Mouse (Mus musculus): ENCODE measurements around the gene C330021F23Rik. TPM values are rescaled to one million over a fixed set of nuclear protein-coding genes. Genes with fewer than 3 reads are reported as not detected.

Gene C330021F23Rik
- total and polyA plus RNA-seq, 2 experiments from 2014 or later, result 0.29 to 0.37 TPM

GRCm38 (mm10) chr8:3586993-3587390 lies 19.2 kb downstream of the C330021F23Rik start, which contains the start of gene Camsap3:
Gene Camsap3, plus strand, starts transcription at chr8:3587293.
- ATAC-seq, result no peak; the same call in 1 of the 2 replicates
- no peaks in the 10 kb centered on the region for H3K36me3 ChIP-seq (ENCODE audit: insufficient read depth, low read length)
- H3K27me3 ChIP-seq (ENCODE audit: insufficient read depth, low read length), result no peaks in the 10 kb centered on the region
- no peak for DNase-seq (ENCODE audit: low spot score)
- no peaks in the 10 kb centered on the region for H3K4me1 ChIP-seq (ENCODE audit: insufficient read depth, low read length)
- H3K4me3 ChIP-seq (ENCODE audit: low read length), result peak within 1 kb of the TSS; percentile 76
- WGBS, result 6% methylated on average over 7 of the region's 7 CpGs
- H3K9ac ChIP-seq (replicated peaks; ENCODE audit: low read length), result peak within 1 kb of the TSS; percentile 93
- no peak for TF ChIP-seq CTCF (IDR thresholded peaks at IDR 0.05; ENCODE audit: low read depth)
- no peaks in the 10 kb centered on the region for H3K9me3 ChIP-seq (ENCODE audit: low read length)
- H3K27ac ChIP-seq, result peak within 1 kb of the TSS; percentile 87
- H3K4me2 ChIP-seq (ENCODE audit: low read depth, low read length), result peak within 1 kb of the TSS; percentile 73

DNA sequence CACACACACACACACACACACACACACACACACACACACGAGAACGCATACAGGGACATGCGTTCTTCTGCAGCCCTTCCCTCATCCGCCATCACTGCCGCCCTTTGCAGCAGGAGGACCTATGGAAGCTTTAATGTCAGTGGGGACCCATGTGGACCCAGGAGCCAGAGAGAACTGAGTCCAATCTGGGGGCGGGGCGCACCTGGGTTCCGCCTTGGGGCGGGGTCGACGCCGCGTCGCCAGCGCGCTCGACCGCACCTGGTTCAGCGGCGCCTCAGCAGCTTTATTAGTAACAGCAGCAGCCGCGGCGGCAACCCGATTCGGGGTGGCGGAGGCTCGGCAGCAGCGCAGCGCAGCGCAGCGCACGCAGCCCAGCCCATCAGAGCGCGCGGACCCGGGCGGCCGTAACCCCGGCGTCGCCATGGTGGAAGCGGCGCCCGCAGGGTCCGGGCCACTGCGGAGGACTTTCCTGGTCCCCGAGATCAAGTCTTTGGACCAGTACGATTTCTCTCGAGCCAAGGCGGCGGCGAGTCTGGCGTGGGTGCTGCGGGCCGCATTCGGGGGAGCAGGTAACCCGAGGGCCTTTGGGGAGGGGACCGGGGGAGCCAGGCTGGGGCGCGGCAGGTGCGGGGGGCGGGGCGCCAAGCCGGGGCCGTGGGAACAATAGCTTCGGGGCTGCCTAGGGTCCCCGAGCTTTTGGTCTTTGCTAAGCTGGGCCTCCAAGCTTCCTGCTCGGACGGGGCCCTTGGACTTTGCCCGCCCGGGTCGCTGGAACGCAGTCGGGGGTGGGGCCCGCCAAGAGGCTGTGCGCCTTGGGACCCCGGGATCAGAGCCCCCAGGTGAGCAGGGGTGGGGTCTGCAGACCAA lies 19.8 kb downstream of the C330021F23Rik start:
- Histone ChIP-seq H3K4me1 (ENCODE audit: insufficient read depth, low read length) (no peaks in the 10 kb centered on the region), H3K27me3 (ENCODE audit: insufficient read depth, low read length) (no peaks in the 10 kb centered on the region), H3K9ac (replicated peaks; ENCODE audit: low read length) (peak overlapping the region; percentile 93), H3K27ac (peak overlapping the region; percentile 87), H3K4me2 (ENCODE audit: low read depth, low read length) (peak overlapping the region; percentile 73), H3K9me3 (ENCODE audit: low read length) (no peaks in the 10 kb centered on the region), H3K4me3 (ENCODE audit: low read length) (peak overlapping the region; percentile 76), H3K36me3 (ENCODE audit: insufficient read depth, low read length) (no peaks in the 10 kb centered on the region)
- 1% methylated on average over 67 of the region's 77 CpGs for WGBS
- DNase-seq (ENCODE audit: low spot score), result peak; percentile 89
- peak; percentile 84 for ATAC-seq
- TF ChIP-seq CTCF (IDR thresholded peaks at IDR 0.05; ENCODE audit: low read depth), result no peak; the same call in 1 of the 2 replicates

GRCm38 (mm10) chr8:3588258-3588633 lies 20.5 kb downstream of the C330021F23Rik start:
- Histone ChIP-seq H3K36me3 (ENCODE audit: insufficient read depth, low read length) (no peaks in the 10 kb centered on the region), H3K27ac (peak overlapping the region; percentile 87), H3K27me3 (ENCODE audit: insufficient read depth, low read length) (no peaks in the 10 kb centered on the region), H3K4me3 (ENCODE audit: low read length) (peak overlapping the region; percentile 76), H3K9ac (replicated peaks; ENCODE audit: low read length) (peak overlapping the region; percentile 93), H3K9me3 (ENCODE audit: low read length) (no peaks in the 10 kb centered on the region), H3K4me2 (ENCODE audit: low read depth, low read length) (peak overlapping the region; percentile 73), H3K4me1 (ENCODE audit: insufficient read depth, low read length) (no peaks in the 10 kb centered on the region)
- TF ChIP-seq CTCF (IDR thresholded peaks at IDR 0.05; ENCODE audit: low read depth), result no peak
- WGBS, result 3% methylated on average over 11 of the region's 11 CpGs
- DNase-seq (ENCODE audit: low spot score), result peak; percentile 46
- peak; percentile 65 for ATAC-seq

GRCm38 (mm10) chr8:3593470-3593869 lies 25.7 kb downstream of the C330021F23Rik start:
- H3K4me2 ChIP-seq (ENCODE audit: low read depth, low read length), result no peak overlapping the region
- DNase-seq (ENCODE audit: low spot score) (no peak), ATAC-seq (no peak)
- no peak overlapping the region for H3K9ac ChIP-seq (replicated peaks; ENCODE audit: low read length)
- no peak overlapping the region for H3K4me3 ChIP-seq (ENCODE audit: low read length)
- 48% methylated on average over 3 of the region's 3 CpGs for WGBS
- H3K9me3 ChIP-seq (ENCODE audit: low read length), result no peaks in the 10 kb centered on the region
- no peak for TF ChIP-seq CTCF (IDR thresholded peaks at IDR 0.05; ENCODE audit: low read depth)
- no peak overlapping the region for H3K27ac ChIP-seq
- peaks cover 4% of the 10 kb centered on the region; the same call in 1 of the 2 replicates for H3K36me3 ChIP-seq (ENCODE audit: insufficient read depth, low read length)
- no peaks in the 10 kb centered on the region for H3K27me3 ChIP-seq (ENCODE audit: insufficient read depth, low read length)
- H3K4me1 ChIP-seq (ENCODE audit: insufficient read depth, low read length), result no peaks in the 10 kb centered on the region

GRCm38 (mm10) chr8:3594466-3594865 lies 26.7 kb downstream of the C330021F23Rik start:
- no peak overlapping the region for H3K4me2 ChIP-seq (ENCODE audit: low read depth, low read length)
- H3K4me1 ChIP-seq (ENCODE audit: insufficient read depth, low read length), result no peaks in the 10 kb centered on the region
- no peak overlapping the region for H3K4me3 ChIP-seq (ENCODE audit: low read length)
- H3K9ac ChIP-seq (replicated peaks; ENCODE audit: low read length), result no peak overlapping the region
- no peak for ATAC-seq
- no peak for TF ChIP-seq CTCF (IDR thresholded peaks at IDR 0.05; ENCODE audit: low read depth)
- 91% methylated on average over 2 of the region's 2 CpGs for WGBS
- no peak overlapping the region for H3K27ac ChIP-seq
- no peaks in the 10 kb centered on the region for H3K27me3 ChIP-seq (ENCODE audit: insufficient read depth, low read length)
- peaks cover 13% of the 10 kb centered on the region; the same call in 1 of the 2 replicates for H3K36me3 ChIP-seq (ENCODE audit: insufficient read depth, low read length)
- no peak for DNase-seq (ENCODE audit: low spot score)
- H3K9me3 ChIP-seq (ENCODE audit: low read length), result no peaks in the 10 kb centered on the region

GRCm38 (mm10) chr8:3598054-3598453 lies 30.3 kb downstream of the C330021F23Rik start:
- no peaks in the 10 kb centered on the region for H3K4me1 ChIP-seq (ENCODE audit: insufficient read depth, low read length)
- DNase-seq (ENCODE audit: low spot score) (no peak), ATAC-seq (no peak)
- H3K36me3 ChIP-seq (ENCODE audit: insufficient read depth, low read length), result peaks cover 33% of the 10 kb centered on the region
- H3K27me3 ChIP-seq (ENCODE audit: insufficient read depth, low read length), result no peaks in the 10 kb centered on the region
- H3K4me3 ChIP-seq (ENCODE audit: low read length), result no peak overlapping the region
- 65% methylated on average over 3 of the region's 3 CpGs for WGBS
- no peak overlapping the region for H3K4me2 ChIP-seq (ENCODE audit: low read depth, low read length)
- no peak overlapping the region for H3K9ac ChIP-seq (replicated peaks; ENCODE audit: low read length)
- H3K9me3 ChIP-seq (ENCODE audit: low read length), result no peaks in the 10 kb centered on the region
- H3K27ac ChIP-seq, result no peak overlapping the region
- TF ChIP-seq CTCF (IDR thresholded peaks at IDR 0.05; ENCODE audit: low read depth), result no peak

DNA sequence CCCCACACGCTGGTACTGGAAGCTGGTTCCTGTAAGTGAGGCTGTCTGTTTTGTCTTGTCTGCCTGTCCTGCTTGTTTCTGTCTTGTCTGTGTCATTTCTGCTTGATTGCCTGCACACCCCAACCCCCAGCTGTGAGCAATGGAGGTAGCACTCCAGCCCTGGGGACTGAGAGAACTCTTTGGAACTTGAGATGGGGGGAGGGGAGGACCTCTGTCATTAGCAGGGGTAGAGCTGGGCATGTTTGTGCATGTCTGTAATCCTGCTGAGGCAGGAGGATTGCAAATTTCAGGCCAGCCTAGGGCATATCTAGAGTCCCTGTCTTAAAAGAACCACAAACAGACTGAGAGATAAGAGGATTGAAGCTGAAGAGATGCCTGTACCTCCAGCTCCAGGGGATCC lies 31.4 kb downstream of the C330021F23Rik start:
- H3K9ac ChIP-seq (replicated peaks; ENCODE audit: low read length), result no peak overlapping the region
- H3K4me3 ChIP-seq (ENCODE audit: low read length), result no peak overlapping the region
- H3K4me1 ChIP-seq (ENCODE audit: insufficient read depth, low read length), result no peaks in the 10 kb centered on the region
- DNase-seq (ENCODE audit: low spot score), result no peak
- H3K36me3 ChIP-seq (ENCODE audit: insufficient read depth, low read length), result peaks cover 44% of the 10 kb centered on the region
- no peak for ATAC-seq
- no peak for TF ChIP-seq CTCF (IDR thresholded peaks at IDR 0.05; ENCODE audit: low read depth)
- no peak overlapping the region for H3K27ac ChIP-seq
- 50% methylated on average over 1 of the region's 1 CpGs for WGBS
- H3K4me2 ChIP-seq (ENCODE audit: low read depth, low read length), result no peak overlapping the region
- no peaks in the 10 kb centered on the region for H3K27me3 ChIP-seq (ENCODE audit: insufficient read depth, low read length)
- H3K9me3 ChIP-seq (ENCODE audit: low read length), result no peaks in the 10 kb centered on the region

All from hindbrain, postnatal 0 days (tissue).